Mouse (Mus musculus): ENCODE data around the gene Zmat5.
A peak's percentile ranks its signal among the peaks of the same experiment; 100 is the strongest.
"Not testable (repeated sequence)": the region's sequence is repeated elsewhere in the genome, so short reads cannot be mapped to it uniquely, and the experiment has no call there.

Gene Zmat5

DNA sequence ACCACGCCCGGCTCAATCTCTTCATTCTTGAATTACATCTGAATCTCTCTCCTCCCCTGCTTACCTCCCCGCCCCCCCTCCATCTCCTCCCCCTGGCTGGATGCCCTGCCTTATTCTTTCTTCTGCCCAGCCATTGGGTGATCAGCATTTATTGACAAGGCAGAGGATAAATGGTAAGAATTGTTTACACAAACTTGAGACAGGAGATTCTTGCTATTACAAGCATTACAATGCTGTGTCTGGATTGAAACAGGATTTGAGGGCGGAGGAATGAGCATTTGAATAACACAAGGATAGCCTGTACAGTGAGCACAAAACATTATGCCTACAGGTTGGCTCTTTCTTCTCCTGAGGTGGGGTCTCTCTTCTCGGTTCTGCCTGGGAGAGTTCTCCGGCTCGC is 14.1 kb upstream of the Zmat5 start:
- no peak for DNase-seq (ENCODE audit: low spot score in 2 of 2)

DNA sequence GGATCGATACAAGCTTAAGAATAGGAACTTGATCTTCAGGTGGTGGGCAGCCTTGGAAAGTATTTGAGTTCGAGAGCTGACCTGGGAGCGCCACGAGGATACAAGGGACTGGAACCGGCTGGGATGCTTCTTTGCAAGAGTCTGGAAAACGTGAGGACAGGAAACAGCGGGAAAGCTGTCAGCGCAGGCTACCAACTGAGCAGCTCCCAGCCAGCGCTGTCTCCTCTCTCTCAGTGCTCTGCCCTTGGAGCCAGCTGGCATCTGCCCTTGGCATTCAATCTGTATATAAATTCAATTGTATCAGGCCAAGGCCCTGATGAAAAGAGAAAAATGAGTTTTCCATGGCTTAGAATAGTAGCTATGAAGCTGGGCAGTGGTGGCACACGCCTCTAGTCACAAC is 13.3 kb upstream of the Zmat5 start:
- DNase-seq (ENCODE audit: low spot score in 2 of 2): no peak

DNA sequence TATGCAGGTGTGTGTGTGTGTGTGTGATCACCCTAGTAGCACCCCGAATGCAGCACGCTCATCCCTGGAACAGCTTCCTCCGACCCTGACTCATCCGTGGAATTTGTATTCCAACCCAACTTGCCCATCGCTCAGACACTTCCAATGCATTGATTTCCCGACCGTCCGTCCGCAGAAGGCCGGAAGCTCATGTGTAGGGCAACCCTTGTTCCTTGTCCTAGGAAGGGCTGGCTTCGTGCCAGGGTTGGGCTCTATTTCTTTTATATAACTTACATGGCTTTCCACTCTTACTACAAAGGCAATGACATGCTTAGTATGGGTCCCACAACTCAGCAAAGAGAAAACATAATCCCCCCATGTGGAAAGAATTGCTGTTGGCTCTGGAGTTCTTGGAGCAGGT is 12.3 kb upstream of the Zmat5 start:
- no peak for DNase-seq (ENCODE audit: low spot score in 2 of 2)

DNA sequence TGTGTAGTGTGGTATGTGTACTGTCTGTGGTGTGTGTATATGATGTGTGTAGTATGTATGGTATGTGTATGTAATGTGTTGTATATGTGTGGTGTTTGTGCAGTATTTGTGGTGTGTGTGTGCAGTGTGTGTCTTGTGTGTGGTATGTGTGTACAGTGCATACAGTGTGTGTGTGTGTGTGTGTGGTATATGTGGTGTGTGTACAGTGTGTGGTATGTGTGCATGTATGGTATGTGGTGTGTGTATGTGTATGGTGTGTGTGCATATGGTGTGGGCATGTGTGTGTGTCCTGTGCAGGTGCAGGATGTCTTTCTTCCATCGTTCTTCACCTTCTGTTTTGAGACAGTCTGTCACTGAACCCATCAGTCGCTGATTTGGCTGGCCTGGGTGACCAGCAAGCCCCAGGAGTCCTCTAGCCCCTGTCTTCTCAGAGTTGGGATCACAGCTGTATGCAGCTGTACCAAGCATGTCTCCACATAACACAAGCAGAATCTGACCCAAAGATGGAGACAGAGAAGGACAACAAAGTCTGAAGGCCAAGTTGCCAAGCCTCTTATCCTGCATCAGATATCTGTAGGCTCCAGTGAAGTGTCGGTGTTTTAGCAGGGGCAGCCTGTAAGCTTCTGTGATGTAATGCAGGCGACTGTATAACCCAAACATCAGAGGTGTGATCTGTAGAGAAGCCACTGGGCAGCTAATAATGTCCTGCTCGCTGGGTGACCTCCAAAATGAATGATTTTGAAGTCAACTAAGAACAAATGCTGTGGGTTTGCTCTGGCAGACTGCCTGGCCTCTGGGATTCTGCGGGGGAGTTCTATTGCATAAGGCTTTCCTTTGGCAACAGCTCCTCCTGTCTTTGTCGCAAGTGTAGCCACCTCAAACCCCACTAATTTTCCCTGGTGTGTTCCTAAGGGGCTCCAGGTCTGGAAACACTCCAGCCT is 7.2 kb upstream of the Zmat5 start:
- DNase-seq (ENCODE audit: low spot score in 2 of 2): no peak

DNA sequence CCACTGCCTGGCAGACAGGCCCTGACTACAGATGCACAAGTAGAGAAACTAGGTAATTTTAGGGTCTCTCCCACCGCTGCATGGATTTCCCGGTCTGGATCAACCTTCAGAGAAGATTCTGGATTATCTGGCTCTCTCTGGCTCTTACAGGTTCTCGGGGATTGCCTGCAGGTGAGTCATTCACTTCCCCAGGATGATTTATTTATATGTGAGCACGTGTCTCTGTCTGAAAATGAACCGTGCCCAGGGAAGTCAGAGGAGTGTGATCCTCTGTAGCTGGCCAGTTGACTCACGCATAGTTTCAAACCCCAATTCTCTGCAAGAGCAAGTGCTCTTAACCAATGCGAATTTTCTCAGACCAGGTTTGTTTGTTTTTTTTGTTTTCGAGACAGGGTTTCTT is 3.8 kb upstream of the Zmat5 start:
- DNase-seq (ENCODE audit: low spot score in 2 of 2): peak in 1 of 2 experiments; percentile 55

DNA sequence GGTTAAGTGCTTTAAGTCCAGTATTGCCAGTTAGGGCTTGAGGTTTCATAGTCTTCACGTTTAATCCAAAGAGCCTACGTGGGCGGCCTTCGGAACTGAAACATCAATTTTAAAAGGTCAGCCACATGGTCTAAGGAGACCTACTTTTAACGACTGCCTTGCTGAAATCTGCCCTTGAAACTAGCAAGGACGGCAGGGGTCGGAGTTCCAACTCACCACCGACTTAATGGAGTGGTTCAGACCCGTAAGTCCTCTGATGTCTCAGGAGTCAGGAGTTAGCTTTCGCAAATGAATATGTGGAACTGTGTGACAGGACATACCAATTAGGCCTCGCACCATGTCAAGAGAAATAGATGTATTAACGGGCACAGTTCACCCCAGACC is 798 bp upstream of the Zmat5 start:
- DNase-seq (ENCODE audit: low spot score in 2 of 2): no peak

DNA sequence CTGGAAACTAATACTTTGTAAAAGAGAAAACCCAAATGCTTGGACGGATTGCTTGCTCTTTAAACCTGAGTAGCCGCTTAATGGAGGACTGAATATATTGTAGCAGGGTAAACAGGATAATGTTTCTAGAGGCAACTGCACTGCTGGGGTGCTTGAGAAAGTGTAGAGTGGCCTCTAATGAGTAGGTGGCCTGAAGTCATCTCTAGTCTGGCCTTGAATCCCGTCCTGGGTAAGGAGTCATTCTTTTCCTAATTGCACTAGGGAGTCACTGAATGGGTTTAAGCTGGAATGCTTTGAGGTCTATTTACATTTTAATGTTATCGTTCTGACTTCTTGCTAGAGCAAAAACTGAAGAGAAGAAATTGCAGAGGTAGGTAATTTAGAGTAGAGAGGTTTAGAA is 700 bp downstream of the Zmat5 start:
- DNase-seq (ENCODE audit: low spot score in 2 of 2): no peak

DNA sequence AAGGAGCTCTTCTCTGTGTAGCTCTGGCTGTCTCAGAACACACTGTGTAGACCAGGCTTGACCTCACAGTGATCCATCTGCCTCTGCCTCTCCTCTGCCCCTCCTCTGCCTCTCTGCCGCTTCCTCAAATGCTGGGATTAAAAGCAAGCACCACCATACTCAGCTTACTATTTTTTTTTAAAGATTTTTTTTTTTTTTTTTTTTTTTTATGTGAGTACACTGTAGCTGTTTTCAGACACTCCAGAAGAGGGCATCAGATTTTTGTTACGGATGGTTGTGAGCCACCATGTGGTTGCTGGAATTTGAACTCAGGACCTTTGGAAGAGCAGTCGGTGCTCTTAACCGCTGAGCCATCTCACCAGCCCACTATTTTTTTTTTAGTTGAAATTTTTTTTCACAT is 5.7 kb downstream of the Zmat5 start:
- not testable (repeated sequence) for DNase-seq (ENCODE audit: low spot score in 2 of 2)

DNA sequence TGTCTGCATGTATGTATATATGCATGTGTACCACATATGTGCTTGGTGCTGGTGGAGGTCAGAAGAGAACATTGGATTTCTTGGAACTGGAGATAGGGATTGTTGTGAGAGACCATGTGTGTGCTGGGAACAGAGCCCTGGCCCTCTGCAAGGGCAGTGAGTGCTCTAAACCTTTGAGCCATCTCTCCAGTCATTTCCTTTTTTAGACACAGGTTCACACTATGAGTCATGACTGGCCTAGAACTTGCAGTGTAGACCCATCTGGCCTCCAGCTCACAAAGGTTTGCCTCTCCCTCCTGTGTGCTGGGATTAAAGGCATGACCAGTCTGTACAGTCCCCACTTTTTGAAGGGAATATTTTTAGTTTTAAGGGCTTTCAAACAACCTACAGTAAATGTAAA is 8.3 kb downstream of the Zmat5 start:
- DNase-seq (ENCODE audit: low spot score in 2 of 2): no peak

DNA sequence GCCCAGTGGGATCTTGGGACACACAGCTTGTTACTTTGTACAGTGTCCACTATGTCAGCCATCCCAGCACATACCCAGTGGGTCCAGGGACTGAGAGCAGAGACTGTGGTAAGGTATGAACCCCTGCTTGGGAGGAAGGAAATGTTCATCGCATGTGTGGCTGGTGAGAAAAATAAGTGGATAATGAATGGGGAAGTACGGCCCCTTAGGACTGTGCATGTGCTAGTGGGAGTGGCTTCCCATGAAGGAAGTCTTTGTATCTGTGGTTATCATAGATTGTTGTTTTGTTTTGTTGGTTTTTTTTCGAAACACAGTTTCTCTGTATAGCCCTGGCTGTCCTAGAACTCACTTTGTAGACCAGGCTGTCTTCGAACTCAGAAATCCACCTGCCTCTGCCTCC is 10.2 kb downstream of the Zmat5 start:
- DNase-seq (ENCODE audit: low spot score in 2 of 2): no peak

DNA sequence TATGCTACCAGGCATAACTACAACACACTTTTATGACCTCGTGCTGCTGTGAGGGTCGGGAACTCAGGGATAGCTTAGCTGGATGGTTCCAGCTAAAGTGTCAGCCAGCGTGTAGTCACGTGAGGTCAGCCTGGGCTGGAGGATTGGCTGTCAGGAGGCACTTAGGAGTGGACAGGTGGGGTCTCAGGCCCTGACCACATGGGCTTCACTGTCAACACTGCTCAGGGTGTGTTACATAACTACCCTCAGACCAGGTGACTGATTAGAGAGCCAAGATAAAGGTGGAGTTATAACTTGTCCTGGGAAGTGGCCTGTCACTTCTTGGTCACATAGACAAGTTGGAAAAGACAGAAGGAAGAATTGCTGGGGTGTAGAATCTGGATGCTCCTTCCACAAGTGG is 11.1 kb downstream of the Zmat5 start:
- no peak for DNase-seq (ENCODE audit: low spot score in 2 of 2)

DNA sequence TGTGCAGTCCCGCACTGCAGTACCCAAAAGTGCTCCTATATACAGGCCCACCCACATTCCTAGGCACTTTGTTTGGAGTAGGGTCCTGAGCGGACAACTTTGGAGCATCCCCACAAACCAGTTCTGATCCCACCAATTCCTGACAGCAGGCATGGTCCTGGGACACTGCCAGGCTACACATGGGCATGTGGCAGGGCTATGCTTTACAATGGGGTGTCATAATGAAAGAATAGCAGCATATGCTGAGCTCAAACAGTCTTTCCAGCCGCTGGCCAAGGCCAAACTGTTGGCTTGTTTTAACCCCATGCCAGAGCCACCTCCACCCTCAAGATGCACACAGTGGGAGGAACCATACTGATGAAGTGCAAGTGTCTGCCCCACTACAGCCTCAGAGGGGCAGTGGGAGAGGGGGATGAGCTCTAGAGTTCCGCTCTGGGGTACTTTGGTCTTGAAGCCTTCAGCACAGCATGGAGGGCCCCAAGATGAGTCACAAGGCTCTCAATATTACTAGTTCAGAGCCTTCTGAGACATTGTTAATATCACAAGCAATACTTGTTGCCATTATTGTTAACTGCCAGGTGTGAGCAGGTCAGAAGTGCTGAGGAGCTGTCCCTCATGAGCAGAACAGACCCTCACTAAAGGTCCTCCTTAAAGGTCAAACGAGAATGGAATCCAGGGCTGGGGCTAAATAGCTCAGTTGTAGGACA is 12.2 kb downstream of the Zmat5 start:
- no peak for DNase-seq (ENCODE audit: low spot score in 2 of 2)

DNA sequence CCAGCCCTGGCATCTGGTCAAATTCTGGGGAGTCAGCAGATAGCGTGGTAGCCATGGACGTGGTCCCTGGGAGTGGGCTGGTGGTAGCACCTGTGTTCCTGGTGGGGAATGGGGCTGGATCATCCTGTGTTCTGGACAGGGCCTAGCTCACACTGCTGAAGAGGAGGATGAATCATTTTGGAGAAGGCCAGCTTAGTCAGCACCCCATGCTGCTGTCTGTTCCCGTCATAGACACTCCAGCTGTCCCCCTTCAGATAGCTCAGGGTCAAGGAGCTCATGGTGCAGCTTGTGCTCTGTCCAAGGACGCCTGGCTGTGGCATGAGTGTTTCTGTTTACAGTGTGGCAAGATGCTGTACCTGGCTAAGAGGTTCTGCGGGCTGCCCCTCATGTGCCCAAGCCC is 14.1 kb downstream of the Zmat5 start:
- DNase-seq (ENCODE audit: low spot score in 2 of 2): no peak

DNA sequence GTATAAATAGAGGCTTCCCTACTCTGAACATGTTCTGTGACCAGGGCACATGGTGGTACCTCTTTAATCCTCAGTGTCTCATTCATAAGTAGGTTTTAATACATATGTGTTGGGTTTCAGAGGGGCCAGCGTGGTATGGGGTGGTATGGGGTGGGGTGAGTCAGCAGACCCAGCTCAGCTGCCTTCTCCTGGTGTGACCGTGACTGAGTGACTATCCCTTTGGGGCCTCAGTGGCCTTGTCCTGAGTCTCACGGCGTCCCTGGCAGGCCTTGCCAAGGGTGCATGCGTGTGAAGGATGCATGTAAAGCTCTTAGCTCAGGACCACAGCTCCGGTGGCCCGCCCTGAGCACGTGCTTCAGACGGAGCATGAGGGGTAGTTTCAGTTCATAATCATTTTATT is 15.5 kb downstream of the Zmat5 start:
- DNase-seq (ENCODE audit: low spot score in 2 of 2): no peak

DNA sequence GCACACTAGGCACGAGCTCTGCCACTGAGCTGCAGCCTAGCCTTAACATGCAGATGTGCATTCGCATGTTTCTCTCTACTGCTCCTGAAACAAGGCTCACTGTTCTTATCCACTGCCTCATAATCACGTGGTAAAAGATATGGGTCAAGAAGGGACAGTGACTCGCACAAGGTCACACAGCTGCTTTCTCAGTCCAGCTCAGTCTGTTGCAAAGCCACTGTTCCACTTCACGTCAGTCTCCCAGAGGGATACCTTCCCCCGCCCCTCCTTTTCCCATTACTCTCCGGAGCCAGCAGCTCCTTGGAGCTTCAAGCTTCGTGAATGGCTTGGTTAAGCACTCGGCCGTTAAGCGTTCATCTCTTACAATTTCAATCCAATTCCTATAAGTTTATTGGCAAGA is 15.9 kb downstream of the Zmat5 start:
- DNase-seq (ENCODE audit: low spot score in 2 of 2): no peak

DNA sequence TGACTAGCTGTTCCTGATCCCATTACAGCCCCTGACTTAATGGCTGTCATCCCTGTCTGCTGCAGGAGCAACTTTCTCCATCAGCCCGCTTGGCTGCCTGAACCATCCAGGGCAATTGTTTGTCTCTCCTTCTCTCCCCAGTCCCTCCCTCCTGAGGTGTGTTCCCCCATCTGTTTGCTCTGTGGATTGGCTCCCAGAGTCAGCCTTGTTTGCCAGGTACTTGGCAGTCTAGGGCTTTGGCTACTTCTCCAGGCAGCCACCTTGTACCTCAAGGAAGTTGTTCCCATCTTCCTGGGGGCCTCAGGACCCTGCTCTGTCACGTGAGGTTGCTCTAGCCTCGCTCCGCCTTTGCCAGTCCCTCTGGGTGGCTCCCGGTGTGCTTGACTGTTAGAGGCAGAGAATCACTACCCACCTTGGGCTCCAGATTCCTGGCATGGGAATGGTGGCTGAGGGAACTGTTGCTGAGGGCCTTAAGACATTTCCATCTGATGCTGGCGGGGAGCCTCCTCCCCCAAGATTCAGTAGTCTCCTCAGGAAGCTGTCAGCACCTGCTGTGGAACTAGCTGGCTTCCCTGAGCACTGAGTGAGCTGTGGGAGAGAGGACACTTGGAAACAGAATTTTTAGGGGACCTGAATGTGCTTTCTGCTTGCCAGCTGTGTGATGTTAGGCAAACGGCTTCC is 16.6 kb downstream of the Zmat5 start:
- DNase-seq (ENCODE audit: low spot score in 2 of 2): no peak

DNA sequence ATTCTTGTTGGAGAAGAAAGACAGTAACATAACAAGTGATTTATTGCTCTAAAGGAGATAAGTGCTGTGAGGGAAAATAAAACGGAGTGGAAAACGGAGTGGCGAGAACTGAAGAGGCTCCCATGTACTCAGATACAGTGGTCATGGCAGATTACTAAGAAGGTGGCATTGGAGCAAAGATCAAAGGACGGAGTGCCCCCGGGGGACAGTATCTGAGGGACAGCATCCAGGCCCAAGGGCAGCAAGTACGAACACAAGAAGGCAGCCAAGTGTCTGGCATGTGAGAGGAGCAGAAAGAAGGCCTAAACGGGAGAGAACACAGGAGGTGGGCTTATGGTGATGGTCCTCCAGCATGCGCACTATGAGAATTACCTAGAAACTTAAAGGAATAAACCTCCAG is 17.2 kb downstream of the Zmat5 start:
- no peak for DNase-seq (ENCODE audit: low spot score in 2 of 2)

DNA sequence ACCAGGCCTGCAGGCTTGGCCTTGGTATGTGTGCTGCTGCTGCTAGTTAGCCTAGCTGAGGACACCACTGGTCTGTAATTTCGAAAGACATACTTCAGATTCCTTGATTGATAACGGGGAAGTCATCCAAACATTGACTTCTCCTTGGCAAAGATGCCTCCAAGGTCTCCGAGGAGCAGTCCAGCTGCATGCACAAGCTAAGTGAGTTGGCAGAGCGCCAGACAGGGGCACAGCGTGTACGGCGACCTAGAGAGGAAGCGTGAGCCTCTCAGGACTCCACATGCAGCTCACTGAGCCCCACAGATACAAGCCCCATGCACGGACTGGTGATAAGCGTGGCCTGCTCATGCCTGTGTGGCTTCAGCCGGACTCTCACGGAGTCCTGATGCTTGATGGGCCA is 25.1 kb downstream of the Zmat5 start:
- DNase-seq (ENCODE audit: low spot score in 2 of 2): no peak

DNA sequence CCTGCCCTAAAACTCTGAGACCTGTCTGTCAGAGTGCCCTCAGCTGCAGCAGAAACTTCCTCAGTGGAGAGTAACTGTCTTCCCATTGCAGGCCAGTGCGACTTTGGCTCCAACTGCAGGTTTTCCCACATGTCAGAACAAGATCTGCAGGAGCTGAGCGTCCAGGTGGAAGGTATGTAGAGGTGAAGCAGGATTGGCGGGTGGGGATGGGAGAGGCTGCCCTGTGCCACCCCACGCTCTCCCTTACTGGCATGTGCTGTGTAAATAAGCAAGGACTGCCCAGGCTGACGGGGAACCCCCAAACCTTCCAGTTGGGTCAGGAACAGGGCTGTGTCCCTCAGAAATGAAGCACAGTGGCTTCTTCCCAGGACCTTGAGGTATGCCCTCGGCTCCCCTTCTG is 25.6 kb downstream of the Zmat5 start:
- DNase-seq (ENCODE audit: low spot score in 2 of 2): no peak

DNA sequence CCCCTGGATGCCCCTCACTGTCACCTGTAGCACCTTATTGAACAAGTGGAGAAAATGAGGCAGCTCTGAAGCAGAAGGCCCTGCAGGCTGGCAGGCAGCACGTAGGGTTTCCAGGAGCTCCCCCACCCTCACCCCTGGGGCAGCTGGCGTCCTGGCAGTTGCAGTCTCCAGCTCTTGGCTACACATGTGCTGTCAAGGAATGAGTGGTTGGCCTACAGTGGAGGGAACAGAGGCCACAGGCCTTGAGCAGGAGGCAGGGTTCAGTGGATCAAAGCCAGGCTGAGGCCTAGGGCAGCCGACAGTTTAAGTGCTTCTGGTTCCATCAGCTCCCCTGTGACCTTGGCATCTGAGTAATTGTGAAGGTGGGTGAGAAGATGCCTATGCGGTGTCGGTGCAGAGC is 26.4 kb downstream of the Zmat5 start:
- DNase-seq (ENCODE audit: low spot score in 2 of 2): no peak

DNA sequence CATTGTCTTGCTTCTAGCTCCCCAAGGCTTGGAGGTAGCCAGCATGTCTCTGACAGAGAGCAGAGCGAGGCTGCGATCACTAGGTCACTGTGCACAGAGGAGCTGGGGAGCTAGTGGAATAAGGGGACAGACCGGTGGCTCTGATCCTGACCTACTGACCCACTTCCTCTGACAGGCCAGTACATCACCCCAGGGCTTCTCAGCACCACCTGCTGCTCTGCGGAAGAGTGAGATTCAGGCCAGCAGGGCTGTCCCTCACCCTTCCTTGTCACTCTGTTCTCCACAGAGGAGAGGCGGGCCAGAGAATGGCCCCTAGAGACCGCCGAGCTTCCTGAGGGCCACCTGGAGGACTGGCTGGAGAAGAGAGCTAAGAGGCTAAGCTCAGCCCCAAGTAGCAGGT is 27.3 kb downstream of the Zmat5 start:
- DNase-seq (ENCODE audit: low spot score in 2 of 2): no peak

DNA sequence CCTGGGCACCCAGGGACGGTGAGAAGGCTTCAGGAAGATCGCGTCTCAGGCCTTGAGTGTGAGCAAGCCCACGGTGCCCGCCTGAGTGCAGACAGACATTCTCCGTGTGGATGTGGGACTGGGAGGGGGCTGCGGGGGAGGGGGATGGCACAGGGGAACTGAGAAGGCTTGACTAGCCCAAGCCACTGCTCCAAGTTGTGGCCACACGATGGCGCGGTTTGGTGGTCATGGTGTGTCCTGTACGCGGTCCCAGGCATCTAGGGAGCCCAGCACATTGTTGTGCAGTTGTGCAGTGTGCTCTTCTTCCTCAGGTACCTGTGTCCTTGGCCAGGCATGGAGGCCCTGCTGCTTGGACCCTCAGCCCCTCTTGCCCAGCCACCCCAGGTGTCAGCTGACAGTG is 29.7 kb downstream of the Zmat5 start:
- no peak for DNase-seq (ENCODE audit: low spot score in 2 of 2)

DNA sequence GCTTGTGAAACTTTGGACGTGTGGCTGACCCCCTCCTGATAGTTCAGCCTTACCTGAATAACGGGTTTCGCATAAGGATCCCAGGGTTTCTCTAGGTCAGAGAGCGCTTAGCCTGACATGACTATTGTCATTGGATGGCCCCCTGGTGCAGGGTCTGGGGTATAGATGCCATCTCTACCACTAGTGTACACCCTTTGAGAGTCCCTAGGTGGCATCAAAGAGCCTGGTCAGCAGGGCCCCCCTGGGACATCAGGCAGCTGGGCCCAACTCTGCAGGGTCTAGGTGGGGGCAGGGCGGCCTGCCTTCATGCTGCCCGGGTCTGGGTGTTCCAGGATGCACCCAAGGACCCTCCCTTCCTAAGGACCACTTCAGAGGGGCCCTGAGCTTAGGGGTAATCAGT is 31.9 kb downstream of the Zmat5 start:
- no peak for DNase-seq (ENCODE audit: low spot score in 2 of 2)
